Mouse (Mus musculus) CD4-positive, CD25-positive, alpha-beta regulatory T cell, adult 4 months (primary cell): Measurements from ENCODE around the gene Borcs6. TPM values are rescaled to one million over a fixed set of nuclear protein-coding genes. Genes with fewer than 3 reads are reported as not detected.

Source experiments
- ATAC-seq: one replicate; pipeline ENCODE4 v1.8.0; 2017
- polyA plus RNA-seq, 2 experiments: library from polyadenylated mRNA; unstranded; fragments of 100-300 nt; shearing (Covaris generic); gene quantifications; one replicate each; pipeline ENCODE4 v1.2.1; 2017

The Borcs6 gene
- polyA plus RNA-seq, 2 experiments from 2014 or later, result 1.0 to 1.4 TPM

- ATAC-seq, result no peak
Measured at GRCm38 (mm10) chr11:69104487-69104886, 45.0 kb downstream of the Borcs6 start.

DNA sequence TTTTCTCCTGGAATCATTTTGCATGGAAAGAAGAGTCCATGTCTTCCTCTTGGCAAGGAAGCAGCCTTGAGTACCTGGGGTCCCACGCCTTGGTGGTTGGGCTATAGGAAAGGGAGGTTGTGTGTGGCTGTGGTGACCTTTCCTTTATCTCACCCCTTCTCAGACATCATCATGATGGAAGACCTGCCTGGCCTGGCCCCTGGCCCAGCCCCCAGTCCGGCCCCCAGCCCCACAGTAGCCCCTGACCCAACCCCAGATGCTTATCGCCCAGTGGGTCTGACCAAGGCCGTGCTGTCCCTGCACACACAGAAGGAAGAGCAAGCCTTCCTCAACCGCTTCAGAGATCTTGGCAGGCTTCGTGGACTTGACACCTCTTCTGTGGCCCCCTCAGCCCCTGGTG, 45.7 kb downstream of the Borcs6 start:
- ATAC-seq, result no peak

- ATAC-seq, result no peak
Measured at GRCm38 (mm10) chr11:69105796-69106195, 46.3 kb downstream of the Borcs6 start.

DNA sequence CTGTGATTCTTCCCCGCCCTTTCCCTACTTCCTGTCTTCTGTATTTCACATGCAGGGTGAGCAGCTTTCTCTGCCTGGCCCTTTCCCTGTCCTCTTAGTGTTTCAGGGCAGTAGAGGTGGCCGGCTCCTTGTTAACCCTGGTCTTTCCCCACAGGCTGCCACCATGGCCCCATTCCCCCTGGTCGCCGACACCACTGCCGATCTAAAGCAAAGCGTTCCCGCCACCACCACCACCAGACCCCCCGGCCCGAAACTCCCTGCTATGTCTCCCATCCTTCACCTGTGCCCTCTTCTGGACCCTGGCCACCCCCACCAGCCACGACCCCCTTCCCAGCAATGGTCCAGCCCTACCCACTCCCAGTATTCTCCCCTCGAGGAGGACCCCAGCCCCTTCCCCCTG, 46.8 kb downstream of the Borcs6 start:
- ATAC-seq, result no peak

DNA sequence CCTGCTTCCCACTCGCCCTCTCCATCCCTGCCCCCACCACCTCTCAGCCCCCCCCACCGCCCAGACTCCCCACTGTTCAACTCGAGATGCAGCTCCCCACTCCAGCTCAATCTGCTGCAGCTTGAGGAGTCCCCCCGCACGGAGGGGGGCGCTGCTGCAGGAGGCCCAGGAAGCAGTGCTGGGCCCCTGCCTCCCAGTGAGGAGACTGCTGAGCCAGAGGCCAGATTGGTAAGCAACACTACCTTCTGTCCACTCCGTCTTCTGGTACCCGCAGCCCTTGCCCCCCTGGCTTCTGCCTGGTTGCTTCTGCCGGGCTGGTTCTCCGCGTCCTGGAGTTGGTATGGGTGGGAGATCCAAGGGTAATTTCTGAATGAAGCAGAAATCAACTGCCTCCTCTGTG, 47.3 kb downstream of the Borcs6 start:
- no peak for ATAC-seq

- ATAC-seq, result no peak
Measured at GRCm38 (mm10) chr11:69107676-69108075, 48.2 kb downstream of the Borcs6 start.

DNA sequence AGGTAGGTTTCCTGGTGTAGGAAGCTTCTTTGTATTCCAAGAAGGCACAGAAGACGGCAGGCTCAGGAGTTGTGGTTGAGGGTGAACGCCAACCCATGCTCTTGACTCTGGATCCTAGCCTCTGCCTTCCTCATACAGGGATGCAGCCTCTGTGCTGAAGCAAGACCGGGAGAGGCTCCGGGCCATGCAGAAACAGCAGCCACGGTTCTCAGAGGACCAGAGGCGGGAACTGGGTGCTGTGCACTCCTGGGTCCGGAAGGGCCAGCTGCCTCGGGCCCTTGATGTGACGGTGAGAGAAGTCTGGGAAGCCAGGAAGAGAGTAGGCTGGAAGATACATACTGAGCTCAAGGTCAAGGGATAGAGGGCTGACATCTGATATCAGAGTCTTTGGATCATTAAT, 48.7 kb downstream of the Borcs6 start:
- no peak for ATAC-seq

GRCm38 (mm10) chr11:69109032-69109900, 49.7 kb downstream of the Borcs6 start:
- ATAC-seq, result no peak

GRCm38 (mm10) chr11:69110319-69111046, 51.0 kb downstream of the Borcs6 start:
- ATAC-seq, result peak; percentile 49

Other genes starting within 250 kb of the Borcs6 start
- 10 to 100 TPM; 29.6 to 33.9 TPM for gene Ndel1, start 187.9 kb upstream of the Borcs6 start, polyA plus RNA-seq
- not detected for gene Rnf222, start 171.2 kb upstream of the Borcs6 start, polyA plus RNA-seq
- gene Rpl26, start 158.1 kb upstream of the Borcs6 start, polyA plus RNA-seq, result 1,000 to 10,000 TPM; 1,826 to 2,291 TPM
- gene Odf4, start 132.6 kb upstream of the Borcs6 start, polyA plus RNA-seq, result not detected
- gene Arhgef15, start 102.2 kb upstream of the Borcs6 start, polyA plus RNA-seq, result under 1 TPM; 0.16 to 0.19 TPM
- gene Slc25a35, start 91.6 kb upstream of the Borcs6 start, polyA plus RNA-seq, result 10 to 100 TPM in 1 of 2 experiments, 1 to 10 TPM in 1; 5.0 to 10.7 TPM
- gene Rangrf, start 84.5 kb upstream of the Borcs6 start, polyA plus RNA-seq, result 10 to 100 TPM; 36.9 to 71.7 TPM
- gene Pfas, start 51.3 kb upstream of the Borcs6 start, polyA plus RNA-seq, result 10 to 100 TPM; 20.2 to 33.9 TPM
- gene Ctc1, start 43.8 kb upstream of the Borcs6 start, polyA plus RNA-seq, result 10 to 100 TPM; 12.5 to 13.5 TPM
- gene Aurkb, start 14.1 kb upstream of the Borcs6 start, polyA plus RNA-seq, result 10 to 100 TPM in 1 of 2 experiments, 1 to 10 TPM in 1; 9.0 to 17.8 TPM
- gene Tmem107, start 11.1 kb downstream of the Borcs6 start, polyA plus RNA-seq, result 1 to 10 TPM; 2.4 to 4.2 TPM
- 10 to 100 TPM; 26.0 to 35.9 TPM for gene Vamp2, start 28.8 kb downstream of the Borcs6 start, polyA plus RNA-seq
- gene Per1, start 35.5 kb downstream of the Borcs6 start, polyA plus RNA-seq, result 1 to 10 TPM; 4.5 to 6.6 TPM
- not detected for gene Hes7, start 60.7 kb downstream of the Borcs6 start, polyA plus RNA-seq
- gene 9130213A22Rik, start 62.9 kb downstream of the Borcs6 start, polyA plus RNA-seq, result not detected
- gene Aloxe3, start 66.2 kb downstream of the Borcs6 start, polyA plus RNA-seq, result under 1 TPM in 1 of 2 experiments, not detected in 1; 0.35 TPM
- gene Alox12b, start 97.3 kb downstream of the Borcs6 start, polyA plus RNA-seq, result not detected
- 10 to 100 TPM; 10.6 to 15.5 TPM for gene Alox8, start 138.1 kb downstream of the Borcs6 start, polyA plus RNA-seq
- under 1 TPM in 1 of 2 experiments, not detected in 1; 0.53 TPM for gene Gucy2e, start 177.3 kb downstream of the Borcs6 start, polyA plus RNA-seq